Mouse (Mus musculus): Measurements from ENCODE around the gene Cryl1.

- TF ChIP-seq POLR2A (IDR thresholded peaks at IDR 0.05; ENCODE audit: insufficient read depth, low read depth, low read length) (no peak), CTCF (IDR thresholded peaks at IDR 0.05; ENCODE audit: insufficient read depth, low read depth, low read length) (no peak)
Observed at GRCm38 (mm10) chr14:57363833-57364232, 34.5 kb downstream of the Cryl1 start.

All from olfactory bulb, adult 2 months (tissue).